Mouse (Mus musculus): Measurements from ENCODE around the gene Susd1. TPM values are rescaled to one million over a fixed set of nuclear protein-coding genes. Genes with fewer than 3 reads are reported as not detected.

Susd1 gene
- polyA plus RNA-seq, 1 experiment = 21.3 TPM

DNA sequence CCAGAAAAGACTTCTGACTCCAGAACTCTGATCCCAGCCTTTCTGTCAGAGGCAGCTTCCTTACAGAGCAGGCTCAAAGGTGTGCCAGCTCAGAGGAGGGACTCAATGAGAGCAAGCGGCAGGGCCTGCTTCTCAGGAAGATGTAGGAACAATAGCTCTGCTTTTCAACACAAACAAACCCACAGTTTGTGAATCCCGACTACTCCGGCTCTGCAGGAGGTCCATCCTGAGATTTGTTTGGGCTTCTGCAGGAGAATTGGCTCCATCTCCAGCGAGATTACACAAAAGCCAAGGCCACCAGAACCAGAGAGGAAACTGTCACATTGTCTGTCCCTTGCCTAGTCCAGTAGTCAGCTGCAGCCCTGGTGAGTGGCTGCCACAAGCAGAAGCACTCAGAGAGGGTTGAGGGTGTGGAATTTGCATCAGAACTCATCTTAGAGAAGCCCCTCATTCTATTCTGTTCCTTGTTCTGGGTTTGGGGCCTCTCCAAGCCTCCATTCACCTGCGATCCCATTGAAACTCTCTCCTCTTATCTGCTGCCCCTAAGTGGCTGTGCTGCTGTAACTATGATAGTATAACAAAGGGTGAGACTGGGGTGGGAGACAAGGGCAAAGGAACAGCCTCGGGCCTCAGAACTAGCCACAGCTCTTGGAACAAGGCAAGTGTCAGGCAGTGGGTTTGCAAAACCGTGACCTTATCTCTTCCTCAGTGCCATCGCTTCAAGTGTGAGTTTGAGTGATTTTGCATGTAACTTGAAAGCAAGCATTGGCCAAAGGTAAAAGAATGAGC is 155.5 kb downstream of the Susd1 start:
- TF ChIP-seq CTCF (IDR thresholded peaks at IDR 0.05; ENCODE audit: control insufficient read depth, insufficient read depth, low read length) (no peak), POLR2A (IDR thresholded peaks at IDR 0.05; ENCODE audit: borderline replicate concordance, control insufficient read depth, low read depth, low read length) (no peak)
- WGBS = 60% methylated on average over 8 of the region's 8 CpGs
- H3K4me1 ChIP-seq (ENCODE audit: control insufficient read depth, insufficient read depth, low read length) = peaks cover 1% of the 10 kb centered on the region; the same call in 1 of the 2 replicates
- H3K4me3 ChIP-seq (replicated peaks; ENCODE audit: control insufficient read depth, low read depth, low read length) = no peak overlapping the region
- no peak overlapping the region for H3K27ac ChIP-seq (ENCODE audit: control insufficient read depth, insufficient read depth, low read depth, low read length, poor library complexity)

DNA sequence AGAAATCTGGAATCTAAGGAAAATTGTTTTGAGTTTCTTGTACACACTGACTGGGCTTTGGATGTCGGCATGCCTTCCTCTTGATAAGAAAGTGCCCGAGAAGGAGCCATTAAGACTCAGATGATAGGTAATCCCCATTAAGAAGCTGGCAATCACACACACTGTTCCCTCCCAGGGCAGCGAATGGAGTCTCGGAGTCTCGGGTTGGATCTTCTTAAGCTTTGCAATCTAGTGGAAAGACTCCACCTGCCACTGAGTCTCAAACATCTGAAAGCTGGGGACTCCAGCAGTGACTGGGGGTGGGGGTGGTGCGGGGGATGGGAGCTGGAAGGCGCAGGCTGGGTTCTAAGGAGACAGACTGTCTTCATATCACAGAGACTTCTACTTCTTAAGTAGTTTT is 156.3 kb downstream of the Susd1 start:
- WGBS = 79% methylated on average over 7 of the region's 7 CpGs
- peaks cover 1% of the 10 kb centered on the region; the same call in 1 of the 2 replicates for H3K4me1 ChIP-seq (ENCODE audit: control insufficient read depth, insufficient read depth, low read length)

GRCm38 (mm10) chr4:59280876-59281275 is 157.6 kb downstream of the Susd1 start:
- H3K27ac ChIP-seq (ENCODE audit: control insufficient read depth, insufficient read depth, low read depth, low read length, poor library complexity) = no peak overlapping the region
- H3K4me1 ChIP-seq (ENCODE audit: control insufficient read depth, insufficient read depth, low read length) = peaks cover 4% of the 10 kb centered on the region; the same call in 1 of the 2 replicates
- TF ChIP-seq POLR2A (IDR thresholded peaks at IDR 0.05; ENCODE audit: borderline replicate concordance, control insufficient read depth, low read depth, low read length) (no peak), CTCF (IDR thresholded peaks at IDR 0.05; ENCODE audit: control insufficient read depth, insufficient read depth, low read length) (no peak)
- H3K4me3 ChIP-seq (replicated peaks; ENCODE audit: control insufficient read depth, low read depth, low read length) = no peak overlapping the region
- WGBS = 11% methylated on average over 5 of the region's 5 CpGs

More for the DNA sequence above, 156.3 kb downstream of the Susd1 start:
- no peak overlapping the region for H3K27ac ChIP-seq (ENCODE audit: control insufficient read depth, insufficient read depth, low read depth, low read length, poor library complexity)
- no peak overlapping the region for H3K4me3 ChIP-seq (replicated peaks; ENCODE audit: control insufficient read depth, low read depth, low read length)
- TF ChIP-seq CTCF (IDR thresholded peaks at IDR 0.05; ENCODE audit: control insufficient read depth, insufficient read depth, low read length) (no peak), POLR2A (IDR thresholded peaks at IDR 0.05; ENCODE audit: borderline replicate concordance, control insufficient read depth, low read depth, low read length) (no peak)

DNA sequence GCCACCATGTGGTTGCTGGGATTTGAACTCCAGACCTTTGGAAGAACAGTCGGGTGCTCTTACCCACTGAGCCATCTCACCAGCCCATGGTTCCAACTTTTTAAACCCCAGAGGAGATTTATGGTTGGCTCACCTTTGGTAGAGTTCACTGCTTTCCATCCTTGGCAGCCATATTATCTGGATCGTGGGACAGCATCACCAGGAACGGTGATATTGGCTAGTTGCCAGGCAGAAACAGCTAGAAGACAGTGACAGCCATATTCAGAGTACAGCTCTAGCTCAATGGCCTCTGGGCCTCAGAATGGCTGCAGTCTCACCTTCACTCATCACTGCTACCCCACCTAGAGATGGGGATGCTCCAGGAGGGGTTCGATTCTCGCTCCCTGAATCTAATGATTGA is 159.3 kb downstream of the Susd1 start:
- 81% methylated on average over 5 of the region's 5 CpGs for WGBS
- Histone ChIP-seq H3K4me1 (ENCODE audit: control insufficient read depth, insufficient read depth, low read length) (peaks cover 7% of the 10 kb centered on the region), H3K27ac (ENCODE audit: control insufficient read depth, insufficient read depth, low read depth, low read length, poor library complexity) (no peak overlapping the region), H3K4me3 (replicated peaks; ENCODE audit: control insufficient read depth, low read depth, low read length) (no peak overlapping the region)
- TF ChIP-seq POLR2A (IDR thresholded peaks at IDR 0.05; ENCODE audit: borderline replicate concordance, control insufficient read depth, low read depth, low read length) (no peak), CTCF (IDR thresholded peaks at IDR 0.05; ENCODE audit: control insufficient read depth, insufficient read depth, low read length) (no peak)

DNA sequence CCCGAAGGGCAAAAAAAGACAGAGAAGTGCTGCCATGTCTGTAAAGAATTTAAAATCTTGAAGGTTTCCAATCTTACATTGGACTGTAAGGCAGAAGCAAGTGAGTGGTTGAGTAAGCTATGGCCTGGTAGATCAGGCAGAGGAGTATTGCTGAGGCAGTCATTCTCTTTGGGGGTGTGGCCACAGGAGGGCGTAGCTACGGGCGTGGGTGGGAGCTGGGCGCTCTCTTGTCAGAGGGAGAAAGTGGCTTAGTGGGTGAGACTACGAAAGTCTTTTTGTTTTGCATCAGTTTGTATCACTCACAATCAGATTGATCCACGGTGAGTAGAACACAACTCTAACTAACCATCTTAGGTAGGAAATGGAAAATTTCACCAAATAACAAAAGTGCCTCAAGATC is 160.0 kb downstream of the Susd1 start:
- peaks cover 7% of the 10 kb centered on the region for H3K4me1 ChIP-seq (ENCODE audit: control insufficient read depth, insufficient read depth, low read length)
- H3K27ac ChIP-seq (ENCODE audit: control insufficient read depth, insufficient read depth, low read depth, low read length, poor library complexity) = no peak overlapping the region

DNA sequence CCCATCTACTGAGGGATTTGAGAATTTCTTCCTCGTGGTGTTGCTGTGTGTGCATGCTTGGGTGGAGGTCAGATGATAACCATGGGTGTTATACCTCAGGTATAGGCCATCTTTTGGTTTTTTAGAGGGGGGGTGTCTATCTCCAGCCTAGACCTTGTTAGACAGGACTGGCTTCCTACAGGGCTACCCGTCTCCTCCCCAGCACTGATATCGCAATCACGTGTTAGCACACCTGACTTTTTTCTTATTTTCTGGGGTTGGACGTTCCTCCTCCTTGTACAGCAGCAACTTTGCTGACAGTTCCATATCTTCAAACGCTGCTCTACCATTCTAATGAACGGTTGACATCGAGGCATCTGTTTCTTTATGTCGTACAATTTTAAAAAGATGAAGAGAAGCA is 160.5 kb downstream of the Susd1 start:
- 60% methylated on average over 9 of the region's 9 CpGs for WGBS
- Histone ChIP-seq H3K4me3 (replicated peaks; ENCODE audit: control insufficient read depth, low read depth, low read length) (no peak overlapping the region), H3K4me1 (ENCODE audit: control insufficient read depth, insufficient read depth, low read length) (peaks cover 7% of the 10 kb centered on the region), H3K27ac (ENCODE audit: control insufficient read depth, insufficient read depth, low read depth, low read length, poor library complexity) (no peak overlapping the region)
- TF ChIP-seq POLR2A (IDR thresholded peaks at IDR 0.05; ENCODE audit: borderline replicate concordance, control insufficient read depth, low read depth, low read length) (no peak), CTCF (IDR thresholded peaks at IDR 0.05; ENCODE audit: control insufficient read depth, insufficient read depth, low read length) (no peak)

More for the DNA sequence above, 160.0 kb downstream of the Susd1 start:
- peak; percentile 22; the same call in 1 of the 2 replicates for TF ChIP-seq CTCF (IDR thresholded peaks at IDR 0.05; ENCODE audit: control insufficient read depth, insufficient read depth, low read length)
- no peak for TF ChIP-seq POLR2A (IDR thresholded peaks at IDR 0.05; ENCODE audit: borderline replicate concordance, control insufficient read depth, low read depth, low read length)
- 57% methylated on average over 7 of the region's 7 CpGs for WGBS
- H3K4me3 ChIP-seq (replicated peaks; ENCODE audit: control insufficient read depth, low read depth, low read length) = no peak overlapping the region

GRCm38 (mm10) chr4:59275956-59276355 is 162.5 kb downstream of the Susd1 start:
- 23% methylated on average over 2 of the region's 2 CpGs for WGBS
- TF ChIP-seq CTCF (IDR thresholded peaks at IDR 0.05; ENCODE audit: control insufficient read depth, insufficient read depth, low read length) (no peak), POLR2A (IDR thresholded peaks at IDR 0.05; ENCODE audit: borderline replicate concordance, control insufficient read depth, low read depth, low read length) (no peak)
- no peak overlapping the region for H3K4me3 ChIP-seq (replicated peaks; ENCODE audit: control insufficient read depth, low read depth, low read length)
- H3K4me1 ChIP-seq (ENCODE audit: control insufficient read depth, insufficient read depth, low read length) = peaks cover 7% of the 10 kb centered on the region
- H3K27ac ChIP-seq (ENCODE audit: control insufficient read depth, insufficient read depth, low read depth, low read length, poor library complexity) = peak overlapping the region; percentile 49

DNA sequence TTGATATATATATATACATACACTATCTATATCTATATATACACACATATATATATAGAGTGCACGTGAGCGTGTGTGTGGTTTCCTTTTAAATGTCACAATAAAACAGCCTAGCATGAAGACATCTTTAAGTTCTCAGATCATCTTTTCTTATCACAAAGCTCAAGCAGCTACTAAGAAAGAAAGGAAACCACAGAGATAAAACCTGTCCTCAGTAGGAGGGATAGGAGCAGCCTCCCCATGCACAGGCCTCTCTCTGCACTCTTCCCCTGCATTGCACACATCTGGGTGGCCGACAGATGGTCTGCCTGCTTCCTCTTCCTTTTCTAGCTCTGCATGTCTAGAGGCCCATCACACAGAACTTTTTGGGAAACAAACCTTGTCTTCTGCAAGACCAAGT is 162.9 kb downstream of the Susd1 start:
- Histone ChIP-seq H3K4me1 (ENCODE audit: control insufficient read depth, insufficient read depth, low read length) (peaks cover 7% of the 10 kb centered on the region), H3K27ac (ENCODE audit: control insufficient read depth, insufficient read depth, low read depth, low read length, poor library complexity) (no peak overlapping the region), H3K4me3 (replicated peaks; ENCODE audit: control insufficient read depth, low read depth, low read length) (no peak overlapping the region)
- peak; percentile 12; the same call in 1 of the 2 replicates for TF ChIP-seq CTCF (IDR thresholded peaks at IDR 0.05; ENCODE audit: control insufficient read depth, insufficient read depth, low read length)
- TF ChIP-seq POLR2A (IDR thresholded peaks at IDR 0.05; ENCODE audit: borderline replicate concordance, control insufficient read depth, low read depth, low read length) = no peak
- 5% methylated on average over 3 of the region's 3 CpGs for WGBS
